Mouse (Mus musculus) T-helper 1 cell (primary cell): ENCODE results near the gene Tef.

Source experiments
- in situ Hi-C: fragments of 300-600 bp; cut with MboI, MseI; formaldehyde crosslinking; loops from one replicate; pipeline ENCODE4 v1.15.1; 2025; ENCODE audit warnings: high pct_unique_total_duplicates

Tef gene

GRCm38 (mm10) chr15:81802001-81802890 is at the start of gene Tef:
Tef (plus strand) TSS chr15:81802421.
- in situ Hi-C loops = no loop called here

GRCm38 (mm10) chr15:81753669-81754068 is 48.6 kb upstream of the Tef start:
- in situ Hi-C loops = no loop called here

GRCm38 (mm10) chr15:81758701-81759100 is 43.5 kb upstream of the Tef start:
- in situ Hi-C loops = no loop called here

GRCm38 (mm10) chr15:81759542-81759941 is 42.7 kb upstream of the Tef start:
- in situ Hi-C loops = no loop called here

- in situ Hi-C loops = no loop called here
Measured at GRCm38 (mm10) chr15:81760361-81761079, 41.7 kb upstream of the Tef start.

GRCm38 (mm10) chr15:81761381-81761780 is 40.8 kb upstream of the Tef start:
- in situ Hi-C loops = no loop called here

GRCm38 (mm10) chr15:81761959-81762358 is 40.3 kb upstream of the Tef start:
- in situ Hi-C loops = no loop called here

- in situ Hi-C loops = no loop called here
Measured at GRCm38 (mm10) chr15:81764573-81764972, 37.6 kb upstream of the Tef start.

- in situ Hi-C loops = no loop called here
Measured at GRCm38 (mm10) chr15:81765651-81766050, 36.6 kb upstream of the Tef start.

- in situ Hi-C loops = no loop called here
Measured at GRCm38 (mm10) chr15:81766439-81766838, 35.8 kb upstream of the Tef start.

GRCm38 (mm10) chr15:81769037-81769436 is 33.2 kb upstream of the Tef start:
- in situ Hi-C loops = no loop called here

- in situ Hi-C loops = no loop called here
Measured at GRCm38 (mm10) chr15:81772431-81773120, 29.6 kb upstream of the Tef start.

GRCm38 (mm10) chr15:81774505-81775171 is 27.6 kb upstream of the Tef start:
- in situ Hi-C loops = no loop called here

- in situ Hi-C loops = no loop called here
Measured at GRCm38 (mm10) chr15:81776631-81777422, 25.4 kb upstream of the Tef start.

GRCm38 (mm10) chr15:81781816-81782215 is 20.4 kb upstream of the Tef start:
- in situ Hi-C loops = no loop called here

GRCm38 (mm10) chr15:81784762-81785161 is 17.5 kb upstream of the Tef start:
- in situ Hi-C loops = no loop called here

GRCm38 (mm10) chr15:81785701-81786100 is 16.5 kb upstream of the Tef start:
- in situ Hi-C loops = no loop called here

- in situ Hi-C loops = no loop called here
Measured at GRCm38 (mm10) chr15:81787525-81787924, 14.7 kb upstream of the Tef start.

GRCm38 (mm10) chr15:81792444-81792843 is 9.8 kb upstream of the Tef start:
- in situ Hi-C loops = no loop called here

- in situ Hi-C loops = no loop called here
Measured at GRCm38 (mm10) chr15:81796228-81796627, 6.0 kb upstream of the Tef start.

GRCm38 (mm10) chr15:81797861-81798260 is 4.4 kb upstream of the Tef start:
- in situ Hi-C loops = no loop called here
